Mouse (Mus musculus): ENCODE data around the gene Fkbp9. TPM values are rescaled to one million over a fixed set of nuclear protein-coding genes. Genes with fewer than 3 reads are reported as not detected.

The Fkbp9 gene
- polyA plus RNA-seq, 1 experiment from 2014 or later, result 134 TPM

DNA sequence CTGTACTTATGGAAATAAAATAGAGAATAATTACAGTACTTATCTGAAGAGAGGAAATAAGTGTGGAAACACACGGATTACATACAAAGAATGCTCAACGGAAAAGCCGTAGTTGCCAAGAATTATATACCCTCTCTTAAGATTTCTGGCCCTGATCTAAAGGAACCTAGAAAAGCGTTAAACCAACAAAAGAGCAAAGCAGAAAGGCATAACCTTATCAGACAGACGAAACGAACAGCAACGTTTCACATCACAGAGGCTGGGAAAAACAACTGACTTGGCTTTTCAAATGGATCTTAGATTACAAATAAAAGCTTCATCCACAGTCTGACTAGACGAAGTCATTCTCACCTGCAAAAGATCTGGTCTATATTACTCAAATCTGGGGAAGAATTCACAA lies 35.6 kb upstream of the Fkbp9 start:
- H3K4me2 ChIP-seq (replicated peaks; ENCODE audit: low read depth, low read length), result peak overlapping the region; percentile 87
- peak overlapping the region; percentile 95 for H3K4me3 ChIP-seq (ENCODE audit: low read depth, low read length)
- peak overlapping the region; percentile 100 for H3K27ac ChIP-seq (ENCODE audit: low read length)
- H3K9ac ChIP-seq (replicated peaks; ENCODE audit: low read depth), result peak overlapping the region; percentile 96
- no peak for TF ChIP-seq EP300 (IDR thresholded peaks at IDR 0.05)
- TF ChIP-seq CTCF (IDR thresholded peaks at IDR 0.05), result no peak
- WGBS, result under 1% methylated on average over 8 of the region's 8 CpGs
- peak; percentile 17 for DNase-seq (ENCODE audit: low spot score)
- no peaks in the 10 kb centered on the region for H3K27me3 ChIP-seq (replicated peaks; ENCODE audit: insufficient read depth, low read length)
- ATAC-seq, result no peak
- H3K4me1 ChIP-seq (ENCODE audit: insufficient read depth, low read depth, low read length), result peaks cover 13% of the 10 kb centered on the region; the same call in 1 of the 2 replicates
- H3K36me3 ChIP-seq (ENCODE audit: insufficient read depth, low read length), result no peaks in the 10 kb centered on the region
- no peaks in the 10 kb centered on the region for H3K9me3 ChIP-seq (ENCODE audit: low read length)

GRCm38 (mm10) chr6:56796668-56797141 lies 35.2 kb upstream of the Fkbp9 start:
- peaks cover 13% of the 10 kb centered on the region; the same call in 1 of the 2 replicates for H3K4me1 ChIP-seq (ENCODE audit: insufficient read depth, low read depth, low read length)
- WGBS, result 1% methylated on average over 16 of the region's 16 CpGs
- peak; percentile 36 for ATAC-seq
- peak overlapping the region; percentile 96 for H3K9ac ChIP-seq (replicated peaks; ENCODE audit: low read depth)
- peak overlapping the region; percentile 100 for H3K27ac ChIP-seq (ENCODE audit: low read length)
- TF ChIP-seq EP300 (IDR thresholded peaks at IDR 0.05), result no peak
- no peak for TF ChIP-seq CTCF (IDR thresholded peaks at IDR 0.05)
- peak; percentile 81 for DNase-seq (ENCODE audit: low spot score)
- H3K36me3 ChIP-seq (ENCODE audit: insufficient read depth, low read length), result no peaks in the 10 kb centered on the region
- no peaks in the 10 kb centered on the region for H3K9me3 ChIP-seq (ENCODE audit: low read length)
- peak overlapping the region; percentile 95 for H3K4me3 ChIP-seq (ENCODE audit: low read depth, low read length)
- H3K27me3 ChIP-seq (replicated peaks; ENCODE audit: insufficient read depth, low read length), result no peaks in the 10 kb centered on the region
- H3K4me2 ChIP-seq (replicated peaks; ENCODE audit: low read depth, low read length), result peak overlapping the region; percentile 87

DNA sequence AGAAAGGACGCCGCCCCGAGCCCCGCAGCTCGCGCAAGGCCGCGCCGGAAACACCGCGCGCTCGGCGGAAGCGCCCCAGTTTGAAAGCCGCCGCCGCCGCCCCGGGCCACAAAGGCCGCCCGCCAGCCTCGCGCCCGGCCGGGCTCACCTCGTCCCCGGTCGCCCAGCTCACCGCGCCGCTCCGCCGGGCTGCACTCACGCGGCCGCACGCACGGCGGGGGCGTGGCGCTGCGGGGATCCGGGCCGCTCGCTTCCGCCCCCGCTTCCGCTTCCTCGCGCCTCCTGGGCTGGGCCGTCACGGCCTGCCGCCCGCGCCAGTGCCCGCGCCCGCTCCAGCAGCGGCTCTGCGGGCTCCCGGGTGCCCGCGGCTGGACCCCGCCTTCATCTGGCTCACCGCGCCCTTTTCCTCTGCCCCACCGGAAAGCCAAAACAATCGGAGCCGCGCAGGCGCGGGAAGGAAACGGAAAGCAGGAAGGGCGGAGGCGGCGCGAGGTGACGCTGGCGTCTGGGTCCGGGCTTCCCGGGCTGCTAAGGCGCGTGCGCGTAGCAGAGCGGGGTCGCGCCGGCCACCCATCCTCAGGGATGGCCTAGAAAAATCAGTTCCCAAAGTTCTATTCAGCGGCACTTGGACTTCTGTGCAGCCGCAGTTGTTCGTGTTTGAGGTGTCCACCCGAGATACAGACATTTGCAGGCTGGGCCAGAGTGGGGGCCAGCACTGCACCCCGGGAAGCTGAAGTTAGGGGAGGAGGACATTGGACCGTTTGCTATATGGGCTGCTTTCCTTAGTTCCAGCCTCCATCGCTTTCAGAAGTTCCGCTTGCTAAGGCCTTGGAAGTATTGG lies 34.3 kb upstream of the Fkbp9 start, which contains the start of gene Kbtbd2:
Gene Kbtbd2, minus strand, starts transcription at position 503 of the 841 bp plus-strand sequence.
- WGBS, result under 1% methylated on average over 70 of the region's 98 CpGs
- peak; percentile 98 for DNase-seq (ENCODE audit: low spot score)
- TF ChIP-seq CTCF (IDR thresholded peaks at IDR 0.05) (no peak), EP300 (IDR thresholded peaks at IDR 0.05) (peak; percentile 35; the same call in 1 of the 2 replicates)
- H3K36me3 ChIP-seq (ENCODE audit: insufficient read depth, low read length), result no peaks in the 10 kb centered on the region
- peak within 1 kb of the TSS; percentile 87 for H3K4me2 ChIP-seq (replicated peaks; ENCODE audit: low read depth, low read length)
- H3K4me1 ChIP-seq (ENCODE audit: insufficient read depth, low read depth, low read length), result peaks cover 13% of the 10 kb centered on the region; the same call in 1 of the 2 replicates
- peak; percentile 95 for ATAC-seq
- H3K9me3 ChIP-seq (ENCODE audit: low read length), result no peaks in the 10 kb centered on the region
- H3K27ac ChIP-seq (ENCODE audit: low read length), result peak within 1 kb of the TSS; percentile 100
- H3K9ac ChIP-seq (replicated peaks; ENCODE audit: low read depth), result peak within 1 kb of the TSS; percentile 96
- no peaks in the 10 kb centered on the region for H3K27me3 ChIP-seq (replicated peaks; ENCODE audit: insufficient read depth, low read length)
- peak within 1 kb of the TSS; percentile 95 for H3K4me3 ChIP-seq (ENCODE audit: low read depth, low read length)

DNA sequence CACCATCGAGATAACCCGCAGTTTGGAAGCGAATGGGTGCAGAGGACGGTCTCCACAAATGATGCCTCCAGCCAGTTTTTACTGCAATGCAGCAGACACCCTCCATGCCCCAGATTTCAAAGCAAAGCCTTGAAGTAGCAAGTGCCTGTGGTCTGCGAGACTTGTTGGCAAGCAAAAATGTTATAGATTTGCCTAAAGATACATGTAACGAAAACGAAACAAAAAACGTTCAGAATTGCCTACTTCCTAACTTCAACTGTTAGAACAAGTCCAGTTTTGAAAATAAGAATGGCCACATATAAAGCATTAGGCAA lies 33.8 kb upstream of the Fkbp9 start:
- ATAC-seq (no peak), DNase-seq (ENCODE audit: low spot score) (no peak)
- peaks cover 13% of the 10 kb centered on the region; the same call in 1 of the 2 replicates for H3K4me1 ChIP-seq (ENCODE audit: insufficient read depth, low read depth, low read length)
- H3K9me3 ChIP-seq (ENCODE audit: low read length), result no peaks in the 10 kb centered on the region
- TF ChIP-seq CTCF (IDR thresholded peaks at IDR 0.05) (no peak), EP300 (IDR thresholded peaks at IDR 0.05) (0 out of 2 replicates have a peak, but pooled peaks have one; percentile 2)
- H3K9ac ChIP-seq (replicated peaks; ENCODE audit: low read depth), result peak overlapping the region; percentile 96
- H3K36me3 ChIP-seq (ENCODE audit: insufficient read depth, low read length), result no peaks in the 10 kb centered on the region
- peak overlapping the region; percentile 100 for H3K27ac ChIP-seq (ENCODE audit: low read length)
- peak overlapping the region; percentile 95 for H3K4me3 ChIP-seq (ENCODE audit: low read depth, low read length)
- no peaks in the 10 kb centered on the region for H3K27me3 ChIP-seq (replicated peaks; ENCODE audit: insufficient read depth, low read length)
- H3K4me2 ChIP-seq (replicated peaks; ENCODE audit: low read depth, low read length), result peak overlapping the region; percentile 87
- WGBS, result 8% methylated on average over 8 of the region's 8 CpGs

DNA sequence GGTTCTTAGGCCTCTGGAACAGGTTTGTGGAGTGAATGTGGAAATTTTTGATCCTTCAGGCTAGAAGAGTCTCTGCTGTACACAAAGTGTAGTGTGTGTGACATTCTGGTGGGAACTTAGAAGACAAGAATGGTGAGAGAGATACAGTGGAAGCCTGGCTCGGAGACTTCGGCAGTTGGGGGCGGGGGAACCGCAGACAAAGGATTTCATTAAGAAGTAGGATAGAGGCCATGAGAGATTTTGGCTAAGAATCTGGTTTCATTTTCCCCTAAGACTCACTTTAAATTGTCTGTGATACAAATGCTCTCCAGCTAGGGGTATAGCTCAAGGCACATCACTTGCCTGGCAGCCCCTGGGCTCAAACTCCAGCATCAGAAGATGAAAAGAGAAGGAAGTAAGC lies 26.8 kb upstream of the Fkbp9 start:
- Histone ChIP-seq H3K4me3 (ENCODE audit: low read depth, low read length) (no peak overlapping the region), H3K36me3 (ENCODE audit: insufficient read depth, low read length) (no peaks in the 10 kb centered on the region), H3K9ac (replicated peaks; ENCODE audit: low read depth) (no peak overlapping the region), H3K27me3 (replicated peaks; ENCODE audit: insufficient read depth, low read length) (no peaks in the 10 kb centered on the region), H3K4me1 (ENCODE audit: insufficient read depth, low read depth, low read length) (no peaks in the 10 kb centered on the region), H3K27ac (ENCODE audit: low read length) (no peak overlapping the region), H3K9me3 (ENCODE audit: low read length) (no peaks in the 10 kb centered on the region), H3K4me2 (replicated peaks; ENCODE audit: low read depth, low read length) (no peak overlapping the region)
- no peak for ATAC-seq
- no peak for DNase-seq (ENCODE audit: low spot score)
- 79% methylated on average over 4 of the region's 4 CpGs for WGBS
- no peak for TF ChIP-seq CTCF (IDR thresholded peaks at IDR 0.05)
- TF ChIP-seq EP300 (IDR thresholded peaks at IDR 0.05), result no peak

DNA sequence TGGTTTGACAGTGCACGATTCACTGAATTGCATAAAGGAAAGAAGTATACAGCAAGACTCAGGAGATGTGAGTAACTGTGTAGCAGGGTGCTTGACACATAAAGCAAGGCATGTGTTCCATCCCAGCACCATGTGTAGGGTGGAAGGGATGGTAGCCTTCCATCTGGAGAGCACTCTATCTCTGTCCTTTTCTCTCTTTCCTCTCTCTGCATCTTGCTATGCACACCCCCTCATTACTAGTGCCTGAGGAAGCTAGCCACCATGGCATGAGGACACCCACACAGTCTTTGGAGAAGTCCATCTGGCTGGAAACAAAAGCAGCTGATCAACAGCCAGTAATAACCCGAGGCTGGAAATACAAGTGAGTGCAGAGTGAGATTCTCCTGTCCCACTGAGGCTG lies 25.7 kb upstream of the Fkbp9 start:
- 59% methylated on average over 2 of the region's 2 CpGs for WGBS
- ATAC-seq (no peak), DNase-seq (ENCODE audit: low spot score) (no peak)
- Histone ChIP-seq H3K36me3 (ENCODE audit: insufficient read depth, low read length) (no peaks in the 10 kb centered on the region), H3K4me1 (ENCODE audit: insufficient read depth, low read depth, low read length) (no peaks in the 10 kb centered on the region), H3K27ac (ENCODE audit: low read length) (no peak overlapping the region), H3K27me3 (replicated peaks; ENCODE audit: insufficient read depth, low read length) (no peaks in the 10 kb centered on the region), H3K9me3 (ENCODE audit: low read length) (no peaks in the 10 kb centered on the region), H3K4me2 (replicated peaks; ENCODE audit: low read depth, low read length) (no peak overlapping the region), H3K4me3 (ENCODE audit: low read depth, low read length) (no peak overlapping the region), H3K9ac (replicated peaks; ENCODE audit: low read depth) (no peak overlapping the region)
- TF ChIP-seq CTCF (IDR thresholded peaks at IDR 0.05) (no peak), EP300 (IDR thresholded peaks at IDR 0.05) (no peak)

All from lung, postnatal 0 days (tissue).